Mouse (Mus musculus) MEL (cell line): Measurements from ENCODE around the gene Def8. TPM values are rescaled to one million over a fixed set of nuclear protein-coding genes. Genes with fewer than 3 reads are reported as not detected.

Source experiments
- DNase-seq: peaks from one replicate; pipeline ENCODE4 v3.0.0; 2011; ENCODE audit warnings: low read depth, low spot score
- H3K27ac ChIP-seq: 2 replicates; pipeline ENCODE4 v1.5.1; 2012; ENCODE audit warnings: low read depth, mild to moderate bottlenecking, control low read depth, low read length, moderate library complexity; ENCODE audit not compliant: control insufficient read depth
- H3K27me3 ChIP-seq, 2 experiments: fragments of 150-350 bp in 1 of 2; sonication (generic) in 1 of 2; 2 replicates each; pipeline ENCODE4 v1.6.1; 2012; ENCODE audit warnings: low read length in 2 of 2, mild to moderate bottlenecking in 2 of 2, improper control_type of control experiment in 1 of 2, moderate library complexity in 1 of 2; ENCODE audit not compliant: insufficient read depth in 2 of 2, control insufficient read depth in 1 of 2
- H3K36me3 ChIP-seq, 2 experiments: 2 replicates each; pipeline ENCODE4 v1.6.1; 2012 to 2014; ENCODE audit warnings: low read length in 2 of 2, improper control_type of control experiment in 1 of 2, inconsistent platforms in 1 of 2, mild to moderate bottlenecking in 1 of 2; ENCODE audit not compliant: insufficient read depth in 2 of 2, control insufficient read depth in 1 of 2
- H3K4me1 ChIP-seq, 2 experiments: fragments of 150-350 bp in 1 of 2; sonication (generic) in 1 of 2; 2 replicates each; pipeline ENCODE4 v1.6.1; 2012; ENCODE audit warnings: low read length in 2 of 2, improper control_type of control experiment in 1 of 2, mild to moderate bottlenecking in 1 of 2; ENCODE audit not compliant: insufficient read depth in 2 of 2, control insufficient read depth in 1 of 2
- H3K4me3 ChIP-seq, 2 experiments: fragments of 150-350 bp in 1 of 2; sonication (generic) in 1 of 2; 2 replicates each; pipeline ENCODE4 v1.5.1; 2012; ENCODE audit warnings: low read depth in 2 of 2, low read length in 2 of 2, mild to moderate bottlenecking in 2 of 2, moderate library complexity in 2 of 2, control low read depth in 1 of 2, improper control_type of control experiment in 1 of 2; ENCODE audit not compliant: control insufficient read depth in 1 of 2, insufficient read depth in 1 of 2
- H3K79me2 ChIP-seq: 2 replicates; pipeline ENCODE4 v1.6.1; 2012; ENCODE audit warnings: mild to moderate bottlenecking, low read length, moderate library complexity; ENCODE audit not compliant: control insufficient read depth, poor library complexity, insufficient read depth
- H3K9ac ChIP-seq: 2 replicates; pipeline ENCODE4 v1.6.1; 2012; ENCODE audit warnings: low read depth, mild to moderate bottlenecking, control low read depth, low read length, moderate library complexity; ENCODE audit not compliant: control insufficient read depth, poor library complexity, severe bottlenecking
- H3K9me3 ChIP-seq: fragments of 150-350 bp; sonication (generic); replicated peaks from 2 replicates; pipeline ENCODE4 v1.6.1; 2012; ENCODE audit warnings: mild to moderate bottlenecking, low read length, improper control_type of control experiment, moderate library complexity; ENCODE audit not compliant: insufficient read depth
- BHLHE40 ChIP-seq: IDR thresholded peaks from 2 replicates; pipeline ENCODE4 v1.6.1; 2012; ENCODE audit warnings: low read depth, mild to moderate bottlenecking, inconsistent platforms, low read length, improper control_type of control experiment, borderline replicate concordance
- CHD1 ChIP-seq: IDR thresholded peaks from 2 replicates; pipeline ENCODE4 v1.6.1; 2012; ENCODE audit warnings: low read depth, mild to moderate bottlenecking, inconsistent platforms, low read length, improper control_type of control experiment
- EP300 ChIP-seq, 2 experiments: IDR thresholded peaks; 2 replicates each; pipeline ENCODE4 v1.6.1; 2011; ENCODE audit warnings: improper control_type of control experiment in 2 of 2, low read length in 2 of 2, low read depth in 1 of 2, mild to moderate bottlenecking in 1 of 2
- GATA1 ChIP-seq: IDR thresholded peaks from 2 replicates; pipeline ENCODE4 v1.6.1; 2011; ENCODE audit warnings: low read depth, low read length, improper control_type of control experiment
- HCFC1 ChIP-seq: IDR thresholded peaks from 2 replicates; pipeline ENCODE4 v1.6.1; 2012; ENCODE audit warnings: low read depth, mild to moderate bottlenecking, inconsistent platforms, low read length, improper control_type of control experiment, moderate library complexity
- JUND ChIP-seq: IDR thresholded peaks from 2 replicates; pipeline ENCODE4 v1.6.1; 2011; ENCODE audit warnings: low read depth, mild to moderate bottlenecking, improper control_type of control experiment, low read length
- MAFK ChIP-seq: IDR thresholded peaks from 2 replicates; pipeline ENCODE4 v1.6.1; 2011; ENCODE audit warnings: low read depth, mild to moderate bottlenecking, low read length, improper control_type of control experiment, borderline replicate concordance
- MAX ChIP-seq: IDR thresholded peaks from 2 replicates; pipeline ENCODE4 v1.6.1; 2011; ENCODE audit warnings: low read length, improper control_type of control experiment
- MAZ ChIP-seq: IDR thresholded peaks from 2 replicates; pipeline ENCODE4 v1.6.1; 2012; ENCODE audit warnings: low read depth, mild to moderate bottlenecking, inconsistent platforms, low read length, improper control_type of control experiment
- NELFE ChIP-seq: IDR thresholded peaks from 2 replicates; pipeline ENCODE4 v1.6.1; 2011; ENCODE audit warnings: low read depth, low read length, improper control_type of control experiment
- NRF1 ChIP-seq: IDR thresholded peaks from 2 replicates; pipeline ENCODE4 v1.6.1; 2014; ENCODE audit warnings: low read depth, mild to moderate bottlenecking, inconsistent platforms, low read length, improper control_type of control experiment, moderate library complexity; ENCODE audit not compliant: poor library complexity, insufficient read depth, severe bottlenecking
- POLR2A ChIP-seq, 2 experiments: IDR thresholded peaks; 2 replicates each; pipeline ENCODE4 v1.6.1; 2011 to 2012; ENCODE audit warnings: low read length in 2 of 2, mild to moderate bottlenecking in 2 of 2, control low read depth in 1 of 2, improper control_type of control experiment in 1 of 2, low read depth in 1 of 2, moderate library complexity in 1 of 2; ENCODE audit not compliant: control insufficient read depth in 1 of 2, insufficient read depth in 1 of 2, poor library complexity in 1 of 2
- POLR2AphosphoS2 ChIP-seq: IDR thresholded peaks from 2 replicates; pipeline ENCODE4 v1.6.1; 2011; ENCODE audit warnings: low read length, improper control_type of control experiment
- RCOR1 ChIP-seq: IDR thresholded peaks from 2 replicates; pipeline ENCODE4 v1.6.1; 2012; ENCODE audit warnings: low read depth, mild to moderate bottlenecking, inconsistent platforms, low read length, improper control_type of control experiment
- SIN3A ChIP-seq: IDR thresholded peaks from 2 replicates; pipeline ENCODE4 v1.6.1; 2012; ENCODE audit warnings: low read length, improper control_type of control experiment, inconsistent platforms
- SMC3 ChIP-seq: IDR thresholded peaks from 2 replicates; pipeline ENCODE4 v1.6.1; 2011; ENCODE audit warnings: low read depth, low read length, improper control_type of control experiment
- TAL1 ChIP-seq: IDR thresholded peaks from 2 replicates; pipeline ENCODE4 v1.6.1; 2012; ENCODE audit warnings: mild to moderate bottlenecking, inconsistent platforms, low read length, moderate library complexity, mixed read lengths
- TBP ChIP-seq: IDR thresholded peaks from 2 replicates; pipeline ENCODE4 v1.8.0; 2011; ENCODE audit warnings: low read depth, low read length, improper control_type of control experiment
- USF1 ChIP-seq: IDR thresholded peaks from 2 replicates; pipeline ENCODE4 v1.6.1; 2014; ENCODE audit warnings: low read depth, mild to moderate bottlenecking, inconsistent platforms, low read length, improper control_type of control experiment, moderate library complexity
- USF2 ChIP-seq, 2 experiments: IDR thresholded peaks; 2 replicates each; pipeline ENCODE4 v1.6.1; 2011 to 2012; ENCODE audit warnings: improper control_type of control experiment in 2 of 2, low read length in 2 of 2, borderline replicate concordance in 1 of 2, inconsistent platforms in 1 of 2, low read depth in 1 of 2, mild to moderate bottlenecking in 1 of 2; ENCODE audit not compliant: insufficient read depth in 1 of 2
- ZKSCAN1 ChIP-seq: IDR thresholded peaks from 2 replicates; pipeline ENCODE4 v1.6.1; 2012; ENCODE audit warnings: low read depth, mild to moderate bottlenecking, inconsistent platforms, low read length, improper control_type of control experiment, moderate library complexity
- ZMIZ1 ChIP-seq: IDR thresholded peaks from 2 replicates; pipeline ENCODE4 v1.6.1; 2012; ENCODE audit warnings: low read depth, mild to moderate bottlenecking, inconsistent platforms, low read length, improper control_type of control experiment, moderate library complexity
- ZNF384 ChIP-seq: IDR thresholded peaks from 2 replicates; pipeline ENCODE4 v1.6.1; 2012; ENCODE audit warnings: low read depth, mild to moderate bottlenecking, inconsistent platforms, low read length, improper control_type of control experiment
- polyA plus RNA-seq, 2 experiments: library from polyadenylated mRNA; stranded (reverse) in 1 of 2; unstranded in 1 of 2; fragments of >175 nt in 1 of 2; fragments of >200 nt in 1 of 2; gene quantifications; 2 replicates each; pipeline versions ENCODE4 v1.2.1 to v1.2.4; 2012; ENCODE audit warnings: low replicate concordance in 2 of 2, low read depth in 1 of 2; ENCODE audit not compliant: insufficient read length in 2 of 2, insufficient read depth in 1 of 2, missing spikeins in 1 of 2
- total RNA-seq: library from RNA; depleted of rRNA; stranded (reverse); fragments of 300-350 nt; gene quantifications from 2 replicates; pipeline ENCODE4 v1.2.3, GENCODE M21; 2012

Gene Def8
- total and polyA plus RNA-seq, 3 experiments: 26.0 to 34.0 TPM; not detected in 1

DNA sequence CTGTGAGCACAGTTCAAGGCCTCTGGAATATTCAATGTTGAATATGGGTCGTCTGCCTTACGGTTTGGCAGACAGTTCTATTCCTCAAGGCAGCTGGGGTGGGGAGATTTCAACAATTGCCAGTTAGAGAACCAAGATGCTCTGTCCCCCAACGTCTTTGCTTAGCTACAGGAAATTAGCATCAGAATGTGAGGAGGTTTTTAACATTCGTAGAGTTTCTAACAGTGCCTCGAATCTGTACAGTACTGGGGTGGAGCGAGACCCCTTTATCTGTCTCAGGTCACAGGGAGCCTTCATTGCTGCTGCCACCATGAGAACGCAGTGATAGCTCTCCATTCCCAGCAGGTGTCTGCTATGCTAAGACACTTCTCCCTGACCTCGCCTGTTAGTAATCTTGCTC, 47.2 kb upstream of the Def8 start:
- Histone ChIP-seq H3K4me3 (no peak overlapping the region), H3K27ac (no peak overlapping the region), H3K9ac (no peak overlapping the region)

DNA sequence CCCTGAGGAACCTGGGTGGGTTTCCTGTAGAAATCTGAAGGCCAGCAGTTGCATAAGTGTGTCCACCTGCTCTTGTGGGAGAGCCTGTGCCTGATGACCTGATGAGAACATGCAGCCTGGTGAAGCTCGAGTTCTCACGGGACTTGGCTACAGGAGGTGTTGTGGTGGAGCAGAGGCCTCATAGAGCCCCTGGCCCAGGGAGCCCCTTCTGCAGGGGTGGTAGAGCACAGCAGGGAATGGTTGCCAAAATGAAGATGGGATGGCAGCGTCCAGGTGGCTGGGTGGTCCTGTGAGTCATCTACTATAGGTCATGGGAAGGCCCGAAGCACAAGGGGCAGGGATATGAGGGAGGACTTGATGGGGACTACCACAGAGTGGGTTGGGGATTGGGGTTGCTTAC, 41.6 kb upstream of the Def8 start:
- Histone ChIP-seq H3K4me1 (no peaks in the 10 kb centered on the region), H3K79me2 (peaks cover 7% of the 10 kb centered on the region; the same call in 1 of the 2 replicates), H3K9ac (no peak overlapping the region), H3K4me3 (no peak overlapping the region), H3K36me3 (peaks cover 0 to 4% of the 10 kb centered on the region in 2 experiments; a peak in 2 of 4 replicates), H3K27me3 (no peaks in the 10 kb centered on the region), H3K27ac (no peak overlapping the region), H3K9me3 (no peaks in the 10 kb centered on the region)
- TF ChIP-seq BHLHE40 (no peak), MAFK (no peak), TAL1 (no peak), RCOR1 (no peak), NRF1 (no peak), USF1 (no peak), SMC3 (no peak), EP300 (IDR thresholded peaks at IDR 0.05; ENCODE audit: low read depth in 1 of 2, low read length in 2 of 2) (no peak), CHD1 (no peak), JUND (no peak), POLR2AphosphoS2 (no peak), TBP (no peak), MAZ (no peak), GATA1 (no peak), SIN3A (no peak), ZMIZ1 (no peak), MAX (no peak), NELFE (no peak), ZKSCAN1 (no peak)
- no peak for DNase-seq

More for the DNA sequence above, 47.2 kb upstream of the Def8 start:
- H3K4me1 ChIP-seq: peaks cover 0 to 15% of the 10 kb centered on the region in 2 experiments; a peak in 1 of 4 replicates
- TF ChIP-seq MAZ (no peak), HCFC1 (no peak), ZKSCAN1 (no peak), ZNF384 (no peak), BHLHE40 (no peak), POLR2A (IDR thresholded peaks at IDR 0.05; ENCODE audit: control insufficient read depth in 1 of 2, insufficient read depth in 1 of 2, low read depth in 1 of 2, low read length in 2 of 2, poor library complexity in 1 of 2) (no peak), USF2 (IDR thresholded peaks at IDR 0.05; ENCODE audit: borderline replicate concordance in 1 of 2, insufficient read depth in 1 of 2, low read depth in 1 of 2, low read length in 2 of 2) (no peak), NELFE (no peak)
- DNase-seq: no peak
- H3K36me3 ChIP-seq: peaks cover 2 to 11% of the 10 kb centered on the region in 2 experiments
- H3K79me2 ChIP-seq: peaks cover 41% of the 10 kb centered on the region
- H3K9me3 ChIP-seq: no peaks in the 10 kb centered on the region
- H3K27me3 ChIP-seq: no peaks in the 10 kb centered on the region
